Mouse (Mus musculus) hindbrain, postnatal 0 days (tissue): ENCODE data around the gene Casp9. TPM values are rescaled to one million over a fixed set of nuclear protein-coding genes. Genes with fewer than 3 reads are reported as not detected.

ENCODE experiments used
- ATAC-seq: fragments of 200-750 bp; cut with Nextera tagmentation; 2 replicates; pipeline ENCODE4 v1.8.0; 2017; ENCODE audit warnings: mild to moderate bottlenecking, moderate TSS enrichment, moderate library complexity
- DNase-seq: peaks from one replicate; pipeline ENCODE4 v3.0.0-alpha.2; 2015; ENCODE audit warnings: low spot score
- H3K27ac ChIP-seq: fragments of 300-500 bp; sonication (generic); 2 replicates; pipeline ENCODE4 v1.5.1; 2014; ENCODE audit warnings: mild to moderate bottlenecking
- H3K27me3 ChIP-seq: fragments of 300-500 bp; sonication (generic); 2 replicates; pipeline ENCODE4 v1.6.1; 2014; ENCODE audit warnings: low read length, mixed read lengths; ENCODE audit not compliant: insufficient read depth
- H3K36me3 ChIP-seq: fragments of 300-500 bp; sonication (generic); 2 replicates; pipeline ENCODE4 v1.6.1; 2014; ENCODE audit warnings: low read length, mixed read lengths; ENCODE audit not compliant: insufficient read depth
- H3K4me1 ChIP-seq: fragments of 300-500 bp; sonication (generic); 2 replicates; pipeline ENCODE4 v1.6.1; 2014; ENCODE audit warnings: antibody characterized with exemption, low read length, mixed read lengths; ENCODE audit not compliant: insufficient read depth
- H3K4me2 ChIP-seq: fragments of 300-500 bp; sonication (generic); 2 replicates; pipeline ENCODE4 v1.6.1; 2014; ENCODE audit warnings: low read depth, mild to moderate bottlenecking, low read length, moderate library complexity, mixed read lengths
- H3K4me3 ChIP-seq: fragments of 300-500 bp; sonication (generic); 2 replicates; pipeline ENCODE4 v1.5.1; 2014; ENCODE audit warnings: low read length
- H3K9ac ChIP-seq: fragments of 300-500 bp; sonication (generic); replicated peaks from 2 replicates; pipeline ENCODE4 v1.6.1; 2014; ENCODE audit warnings: mild to moderate bottlenecking, low read length, moderate library complexity, mixed read lengths
- H3K9me3 ChIP-seq: fragments of 300-500 bp; sonication (generic); 2 replicates; pipeline ENCODE4 v1.6.1; 2016; ENCODE audit warnings: low read length, mixed read lengths
- CTCF ChIP-seq: IDR thresholded peaks from 2 replicates; pipeline ENCODE4 v1.5.1; 2016; ENCODE audit warnings: antibody characterized with exemption, control low read depth, low read depth
- WGBS: fragments of 180-500 bp; shearing (Covaris S2); extraction: QIAGEN DNeasy Blood & Tissue Kit; methylation state at CpG from one replicate; pipeline ENCODE4 v1.1.7; 2014; 5-methylcytosine and 5-hydroxymethylcytosine counted together
- polyA plus RNA-seq: library from polyadenylated mRNA; unstranded; fragments of >200 nt; fragmentation: Nextera tagmentation; extraction: Ambion mirVana; gene quantifications from 2 replicates; pipeline ENCODE4 v1.2.1, GENCODE M21; 2015
- total RNA-seq: library from RNA; depleted of rRNA; stranded (reverse); fragments of >200 nt; gene quantifications from 2 replicates; pipeline ENCODE4 v1.2.3, GENCODE M21; 2014

Gene Casp9
- total and polyA plus RNA-seq, 2 experiments from 2014 or later, result 20.3 to 29.1 TPM

GRCm38 (mm10) chr4:141796954-141797353 is 3.5 kb downstream of the Casp9 start:
- Histone ChIP-seq H3K4me3 (no peak overlapping the region), H3K9me3 (no peaks in the 10 kb centered on the region), H3K27me3 (no peaks in the 10 kb centered on the region), H3K4me1 (peaks cover 6% of the 10 kb centered on the region), H3K4me2 (no peak overlapping the region), H3K27ac (no peak overlapping the region), H3K36me3 (no peaks in the 10 kb centered on the region), H3K9ac (no peak overlapping the region)
- 80% methylated on average over 4 of the region's 4 CpGs for WGBS
- DNase-seq (no peak), ATAC-seq (no peak)
- TF ChIP-seq CTCF, result no peak

- no peak for DNase-seq
- no peak for ATAC-seq
- no peaks in the 10 kb centered on the region for H3K36me3 ChIP-seq
- H3K4me1 ChIP-seq, result peaks cover 6% of the 10 kb centered on the region
- no peak overlapping the region for H3K4me3 ChIP-seq
- H3K9ac ChIP-seq, result no peak overlapping the region
- no peaks in the 10 kb centered on the region for H3K27me3 ChIP-seq
- TF ChIP-seq CTCF, result no peak
- no peaks in the 10 kb centered on the region for H3K9me3 ChIP-seq
- H3K27ac ChIP-seq, result no peak overlapping the region
- H3K4me2 ChIP-seq, result no peak overlapping the region
- 90% methylated on average over 5 of the region's 5 CpGs for WGBS
Observed at GRCm38 (mm10) chr4:141797545-141797944, 4.1 kb downstream of the Casp9 start.

- DNase-seq (no peak), ATAC-seq (no peak)
- WGBS, result 88% methylated on average over 4 of the region's 4 CpGs
- H3K9ac ChIP-seq, result no peak overlapping the region
- no peaks in the 10 kb centered on the region for H3K9me3 ChIP-seq
- no peak overlapping the region for H3K4me2 ChIP-seq
- H3K4me1 ChIP-seq, result no peaks in the 10 kb centered on the region
- H3K27me3 ChIP-seq, result no peaks in the 10 kb centered on the region
- no peak for TF ChIP-seq CTCF
- H3K4me3 ChIP-seq, result no peak overlapping the region
- no peak overlapping the region for H3K27ac ChIP-seq
- peaks cover 50% of the 10 kb centered on the region for H3K36me3 ChIP-seq
Observed at GRCm38 (mm10) chr4:141804105-141804504, 10.7 kb downstream of the Casp9 start.

DNA sequence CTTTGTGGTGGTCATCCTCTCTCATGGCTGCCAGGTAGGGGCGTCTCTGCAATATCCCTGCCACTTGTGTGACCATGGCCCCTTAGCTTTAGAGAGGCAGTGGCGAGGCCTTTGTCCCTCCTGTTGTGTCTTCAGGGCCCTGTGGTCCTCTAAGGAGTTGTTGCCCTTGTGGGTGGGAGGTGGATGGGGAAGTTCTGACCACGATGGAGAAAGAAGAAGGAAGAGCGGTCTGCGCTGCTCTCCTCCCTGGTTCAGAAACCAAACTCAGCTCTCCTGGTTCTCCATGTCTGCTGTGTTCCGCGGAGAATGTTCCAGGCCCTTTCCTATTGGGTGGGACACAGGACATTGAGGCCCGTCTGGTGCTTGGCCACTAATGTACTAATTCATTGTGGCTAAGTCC is 12.5 kb downstream of the Casp9 start:
- no peak for TF ChIP-seq CTCF
- no peak for DNase-seq
- Histone ChIP-seq H3K4me3 (no peak overlapping the region), H3K9me3 (no peaks in the 10 kb centered on the region), H3K4me2 (no peak overlapping the region), H3K27me3 (no peaks in the 10 kb centered on the region), H3K4me1 (no peaks in the 10 kb centered on the region), H3K36me3 (peaks cover 56% of the 10 kb centered on the region), H3K27ac (no peak overlapping the region), H3K9ac (no peak overlapping the region)
- ATAC-seq, result no peak
- WGBS, result 95% methylated on average over 8 of the region's 8 CpGs

DNA sequence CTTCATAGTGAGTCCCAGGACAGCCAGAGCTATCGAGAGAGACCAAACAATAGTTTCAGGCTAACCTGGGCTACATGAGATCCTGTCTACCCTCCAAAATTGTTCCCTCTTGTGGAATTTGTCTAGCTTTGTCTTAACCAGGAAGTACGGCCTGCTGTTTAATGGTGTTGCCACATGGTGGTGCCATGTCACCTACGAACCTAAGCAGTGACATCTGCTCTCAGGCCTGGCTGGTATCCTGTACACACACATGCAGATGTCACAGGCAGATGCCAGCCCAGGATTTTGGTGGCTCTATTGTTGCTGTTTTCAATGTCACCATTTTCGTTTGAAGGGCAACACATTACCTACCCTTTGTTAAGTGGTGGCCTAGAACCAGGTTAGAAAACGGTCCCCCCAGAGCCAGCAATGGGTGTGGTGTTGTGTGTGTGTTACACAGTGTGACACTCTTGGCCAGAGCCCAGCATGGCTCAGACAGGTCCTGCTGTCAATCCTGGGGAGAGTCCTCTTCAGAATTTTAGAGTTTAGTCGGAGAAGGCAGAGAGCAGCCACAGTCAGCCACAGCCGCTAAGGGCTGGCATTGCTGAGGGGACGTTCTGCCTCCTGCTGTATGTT is 16.5 kb downstream of the Casp9 start:
- no peak overlapping the region for H3K4me3 ChIP-seq
- H3K4me1 ChIP-seq, result no peaks in the 10 kb centered on the region
- peak; percentile 81 for DNase-seq
- H3K9ac ChIP-seq, result no peak overlapping the region
- H3K27me3 ChIP-seq, result no peaks in the 10 kb centered on the region
- ATAC-seq, result peak; percentile 68
- H3K27ac ChIP-seq, result no peak overlapping the region
- H3K36me3 ChIP-seq, result peaks cover 79% of the 10 kb centered on the region
- no peak overlapping the region for H3K4me2 ChIP-seq
- WGBS, result 63% methylated on average over 8 of the region's 8 CpGs
- peak; percentile 78 for TF ChIP-seq CTCF
- H3K9me3 ChIP-seq, result no peaks in the 10 kb centered on the region

- Histone ChIP-seq H3K9me3 (no peaks in the 10 kb centered on the region), H3K4me1 (no peaks in the 10 kb centered on the region), H3K4me3 (no peak overlapping the region), H3K4me2 (no peak overlapping the region), H3K27ac (no peak overlapping the region), H3K36me3 (peaks cover 78% of the 10 kb centered on the region), H3K27me3 (no peaks in the 10 kb centered on the region), H3K9ac (no peak overlapping the region)
- DNase-seq, result no peak
- no peak for TF ChIP-seq CTCF
- 98% methylated on average over 2 of the region's 2 CpGs for WGBS
- ATAC-seq, result no peak
Observed at GRCm38 (mm10) chr4:141810975-141811374, 17.6 kb downstream of the Casp9 start.

GRCm38 (mm10) chr4:141811375-141811774 is 18.0 kb downstream of the Casp9 start:
- no peak overlapping the region for H3K4me2 ChIP-seq
- no peak overlapping the region for H3K4me3 ChIP-seq
- H3K4me1 ChIP-seq, result no peaks in the 10 kb centered on the region
- H3K36me3 ChIP-seq, result peaks cover 75% of the 10 kb centered on the region
- no peak overlapping the region for H3K27ac ChIP-seq
- ATAC-seq (no peak), DNase-seq (no peak)
- TF ChIP-seq CTCF, result no peak
- WGBS, result 92% methylated on average over 7 of the region's 7 CpGs
- H3K9me3 ChIP-seq, result no peaks in the 10 kb centered on the region
- no peak overlapping the region for H3K9ac ChIP-seq
- no peaks in the 10 kb centered on the region for H3K27me3 ChIP-seq
